Comparison of ENCODE assay signal across 9 mouse cellular contexts in the genomic region with DNA sequence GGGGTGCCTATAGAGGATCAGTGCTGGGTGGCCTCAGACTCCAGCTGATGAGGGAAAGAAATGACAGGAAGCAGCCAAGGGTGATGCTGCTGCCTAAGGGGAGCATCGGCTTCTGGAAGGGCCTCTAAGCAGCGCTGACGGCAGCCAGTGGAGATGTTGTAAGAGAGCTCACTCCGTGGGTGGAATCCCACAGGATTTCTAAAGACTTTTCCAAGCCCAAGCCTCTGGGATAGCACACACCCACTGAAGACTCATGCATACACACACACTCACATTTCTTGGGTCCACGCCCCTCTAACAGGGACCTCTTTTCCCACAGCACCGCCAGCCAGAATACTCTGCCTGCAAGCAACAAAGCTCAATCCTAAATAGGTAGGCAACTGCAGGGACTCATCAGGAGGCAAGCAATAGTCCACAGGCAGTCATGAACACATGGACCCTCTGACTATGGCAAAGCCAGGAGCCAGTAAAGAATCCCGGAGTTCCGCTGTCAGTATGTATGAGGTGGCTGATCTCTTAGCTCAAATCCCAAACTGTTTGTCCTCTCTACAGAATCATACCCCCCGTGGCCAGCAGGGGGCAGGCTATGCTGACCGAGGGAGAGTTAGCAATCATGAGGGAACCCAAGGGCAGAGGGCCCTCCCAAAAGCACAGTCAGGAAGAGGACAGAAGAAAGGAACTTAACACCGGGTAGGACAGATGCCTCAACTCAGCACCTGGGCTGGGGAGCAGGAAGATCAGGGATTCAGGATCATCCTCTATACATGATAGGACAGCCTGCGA. TPM values are rescaled to one million over a fixed set of nuclear protein-coding genes. Genes with fewer than 3 reads are reported as not detected.
DNase-seq lines count a peak whose midpoint lies in the region; ATAC-seq and TF ChIP-seq lines count a peak whose summit lies in the region.
"Had no signal": no experiment of that assay in that cellular context is flagged by ENCODE, and none has a peak within 500 bp of the region (broad histone marks: within the 10 kb centered on the region; RNA-seq: fewer than 3 reads in every experiment).

No protein-coding gene starts in this region.

- H3K9ac ChIP-seq in ES-E14 (ENCODE audit: insufficient read depth, low read depth, low read length, poor library complexity, severe bottlenecking): no peak overlapping the region
- H3K9ac ChIP-seq: neural tube, embryonic 12.5 days had no signal

- no peak overlapping the region for H3K27ac ChIP-seq in layer of hippocampus, adult 2 months
- no peak overlapping the region for H3K27ac ChIP-seq in ES-E14 (ENCODE audit: insufficient read depth, low read depth, low read length, poor library complexity, severe bottlenecking)
- H3K27ac ChIP-seq: neural tube, embryonic 12.5 days had no signal

- H3K9me3 ChIP-seq in ES-E14 (ENCODE audit: control insufficient read depth, insufficient read depth, low read depth, low read length): no peaks in the 10 kb centered on the region
- H3K9me3 ChIP-seq: neural tube, embryonic 12.5 days had no signal

- in situ Hi-C loops in ES-E14 (cut with MboI; ENCODE audit: low sequenced_read_pairs in 2 of 2, unreplicated experiment in 2 of 2): no loop called here

- peak in 1 of 2 experiments; percentile 56 for DNase-seq in layer of hippocampus, adult 2 months (ENCODE audit: low spot score in 2 of 2)
- DNase-seq in layer of hippocampus, adult 9-10 months (ENCODE audit: low spot score): no peak
- peak; percentile 83 for DNase-seq in ES-E14 (ENCODE audit: low read depth, low spot score)
- DNase-seq in adrenal gland, postnatal 36 days: peak; percentile 75 to 82
- DNase-seq in gastrocnemius, adult 18-20 months (ENCODE audit: low spot score): peak; percentile 60
- peak; percentile 30 to 79 for DNase-seq in kidney, postnatal 36 days
- peak; percentile 23 for DNase-seq in yolk sac, embryonic 10.5 days (ENCODE audit: low spot score)

- TF ChIP-seq CTCF in layer of hippocampus, adult 2 months (conservative IDR thresholded peaks at IDR 0.05): peak; percentile 84

- ATAC-seq in monocyte, adult 5-6 weeks (replicated peaks; ENCODE audit: insufficient number of reproducible peaks, low FRiP score, low TSS enrichment, poor library complexity, severe bottlenecking): peak; percentile 54; the same call in 1 of the 2 replicates

- H3K36me3 ChIP-seq in ES-E14 (ENCODE audit: control insufficient read depth, insufficient read depth, low read length, poor library complexity, severe bottlenecking): no peaks in the 10 kb centered on the region
- H3K36me3 ChIP-seq: neural tube, embryonic 12.5 days had no signal

- peaks cover 2 to 9% of the 10 kb centered on the region in 2 experiments; a peak in 1 of 4 replicates for H3K4me1 ChIP-seq in ES-E14 (ENCODE audit: control insufficient read depth in 2 of 2, insufficient read depth in 2 of 2, low read length in 2 of 2, poor library complexity in 1 of 2)
- H3K4me1 ChIP-seq: neural tube, embryonic 12.5 days had no signal

- H3K4me3 ChIP-seq in layer of hippocampus, adult 2 months: no peak overlapping the region
- no peak overlapping the region for H3K4me3 ChIP-seq in ES-E14 (ENCODE audit: insufficient read depth in 1 of 2, low read depth in 1 of 2, low read length in 2 of 2, poor library complexity in 1 of 2, severe bottlenecking in 1 of 2)
- H3K4me3 ChIP-seq: neural tube, embryonic 12.5 days had no signal

TF ChIP-seq in ES-E14, 5 proteins besides CTCF, POLR2A, EP300 and RAD21:
- TF ChIP-seq CHD2 (IDR thresholded peaks at IDR 0.05; ENCODE audit: low read depth, low read length): no peak
- TF ChIP-seq MAFK (IDR thresholded peaks at IDR 0.05; ENCODE audit: insufficient read depth, low read depth, low read length): no peak
- TF ChIP-seq ZNF384 (IDR thresholded peaks at IDR 0.05; ENCODE audit: low read depth, low read length): no peak
- no peak for TF ChIP-seq HCFC1 (IDR thresholded peaks at IDR 0.05; ENCODE audit: borderline replicate concordance, insufficient read depth, low read length)
- TF ChIP-seq ZC3H11A (IDR thresholded peaks at IDR 0.05; ENCODE audit: borderline replicate concordance, low read depth, low read length): no peak

RNA-seq across cellular contexts. Expression of a gene that starts 13.1 kb away (rescaled TPM):
- total RNA-seq in layer of hippocampus, adult 2 months (2021): not detected
- 0.21 and 0.22 TPM in 2 replicates for total RNA-seq in ES-E14 (2012; rRNA removed)
- total RNA-seq in adrenal gland, postnatal 36 days (2021): not detected
- total RNA-seq in gastrocnemius, adult 18-20 months (2021): not detected
- total RNA-seq in monocyte, adult 5-6 weeks (2017): not detected in 3 replicates

RNA-seq across cellular contexts. Expression of a gene that starts 32.7 kb away (rescaled TPM):
- total RNA-seq in layer of hippocampus, adult 2 months (2021): 1 to 10 TPM; 4.6 to 4.8 TPM
- total RNA-seq in ES-E14 (2012; rRNA removed): 18.8 and 21.0 TPM in 2 replicates
- total RNA-seq in adrenal gland, postnatal 36 days (2021): 1 to 10 TPM; 6.0 to 6.8 TPM
- 1 to 10 TPM; 2.6 to 3.1 TPM for total RNA-seq in gastrocnemius, adult 18-20 months (2021)
- 8.4 to 14.5 TPM (median 11.4 TPM) in 3 replicates for total RNA-seq in monocyte, adult 5-6 weeks (2017)

RNA-seq across cellular contexts. Expression of a gene that starts 56.8 kb away (rescaled TPM):
- total RNA-seq in layer of hippocampus, adult 2 months (2021): not detected
- total RNA-seq in ES-E14 (2012; rRNA removed): not detected in 2 replicates
- under 1 TPM in 1 of 2 experiments, not detected in 1; 0.17 TPM for total RNA-seq in adrenal gland, postnatal 36 days (2021)
- not detected for total RNA-seq in gastrocnemius, adult 18-20 months (2021)
- total RNA-seq in monocyte, adult 5-6 weeks (2017): 0.95 to 1.4 TPM (median 0.96 TPM) in 3 replicates
